8 mouse cellular contexts compared by ENCODE assay signal in the genomic region with DNA sequence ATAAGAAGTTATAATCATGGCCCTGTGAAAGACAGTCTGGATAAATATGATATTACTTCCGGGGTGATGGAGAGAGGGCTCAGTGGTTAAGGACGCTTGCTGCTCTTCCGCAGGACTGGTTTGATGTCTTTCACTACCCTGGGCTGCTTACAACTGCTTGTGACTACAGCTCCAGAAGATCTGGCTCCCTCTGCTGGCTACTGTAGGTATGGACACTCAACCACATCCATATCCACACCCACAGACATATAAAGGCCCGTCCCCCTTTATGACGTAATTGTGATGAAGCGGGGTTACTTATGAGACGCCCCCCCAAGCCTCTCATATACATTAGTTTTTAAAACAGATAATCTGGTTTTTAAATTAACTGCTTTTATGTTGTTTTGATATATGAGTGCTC. TPM values are rescaled to one million over a fixed set of nuclear protein-coding genes. Genes with fewer than 3 reads are reported as not detected.
DNase-seq lines count a peak whose midpoint lies in the region; ATAC-seq and TF ChIP-seq lines count a peak whose summit lies in the region.

No protein-coding gene starts in this region.

- H3K36me3 ChIP-seq in G1E (replicated peaks): peaks cover 97% of the 10 kb centered on the region
- peaks cover 30% of the 10 kb centered on the region; the same call in 1 of the 2 replicates for H3K36me3 ChIP-seq in forebrain, embryonic 14.5 days (ENCODE audit: control insufficient read depth, insufficient read depth, low read length)
- H3K36me3 ChIP-seq in liver, postnatal 0 days (replicated peaks; ENCODE audit: insufficient read depth, low read length): peaks cover 10% of the 10 kb centered on the region

- H3K4me3 ChIP-seq in G1E (ENCODE audit: low read depth, low read length): no peak overlapping the region
- no peak overlapping the region for H3K4me3 ChIP-seq in forebrain, embryonic 14.5 days (ENCODE audit: low read depth, low read length)
- no peak overlapping the region for H3K4me3 ChIP-seq in liver, postnatal 0 days (ENCODE audit: low read depth, low read length)

- TF ChIP-seq CTCF in G1E (IDR thresholded peaks at IDR 0.05; ENCODE audit: low read depth, low read length): peak; percentile 81
- TF ChIP-seq CTCF in liver, postnatal 0 days (IDR thresholded peaks at IDR 0.05; ENCODE audit: low read depth): peak; percentile 90

- DNase-seq in G1E (ENCODE audit: low spot score): peak; percentile 73
- DNase-seq in c-Kit-positive CD71-positive TER-119-positive erythroid progenitor cells, embryonic 14.5 days (ENCODE audit: low spot score): peak; percentile 79
- DNase-seq in forebrain, embryonic 14.5 days (ENCODE audit: low spot score): peak; percentile 87
- DNase-seq in heart, postnatal 36 days: peak; percentile 81 to 86
- peak; percentile 61 to 92 for DNase-seq in layer of hippocampus, adult 18-20 months (ENCODE audit: low spot score in 2 of 2)
- DNase-seq in liver, postnatal 0 days: peak; percentile 86
- DNase-seq in thymus, postnatal 14 days: peak; percentile 77

- no peak for TF ChIP-seq EP300 in liver, postnatal 0 days (IDR thresholded peaks at IDR 0.05; ENCODE audit: low read depth)

- peaks cover 6% of the 10 kb centered on the region; the same call in 1 of the 2 replicates for H3K4me1 ChIP-seq in G1E (ENCODE audit: insufficient read depth, low read depth, low read length)
- H3K4me1 ChIP-seq in forebrain, embryonic 14.5 days (ENCODE audit: control insufficient read depth, insufficient read depth, low read length): peaks cover 11% of the 10 kb centered on the region
- H3K4me1 ChIP-seq in liver, postnatal 0 days (ENCODE audit: insufficient read depth): peaks cover 5% of the 10 kb centered on the region

- H3K9ac ChIP-seq in forebrain, embryonic 14.5 days (ENCODE audit: low read length): no peak overlapping the region
- H3K9ac ChIP-seq in liver, postnatal 0 days (replicated peaks): no peak overlapping the region

- intact Hi-C loops in heart, postnatal 36 days (cut with DNase I): loop anchor here (2.0 to 10.0 kb wide), 4 partner anchors 72 to 403 kb away; no protein-coding TSS in a partner anchor

- H3K27ac ChIP-seq in forebrain, embryonic 14.5 days (ENCODE audit: low read depth, low read length): no peak overlapping the region
- H3K27ac ChIP-seq in liver, postnatal 0 days (ENCODE audit: low read depth): 0 out of 2 replicates have a peak overlapping the region, but pooled peaks have one; percentile 94

- no peaks in the 10 kb centered on the region for H3K9me3 ChIP-seq in G1E (replicated peaks)
- no peaks in the 10 kb centered on the region for H3K9me3 ChIP-seq in forebrain, embryonic 14.5 days (replicated peaks; ENCODE audit: control insufficient read depth, low read length)
- H3K9me3 ChIP-seq in liver, postnatal 0 days (ENCODE audit: low read length): no peaks in the 10 kb centered on the region

- peak; percentile 57 for ATAC-seq in G1E (ENCODE audit: extremely low read depth, insufficient number of reproducible peaks, low FRiP score, poor library complexity, severe bottlenecking)
- ATAC-seq in forebrain, embryonic 14.5 days: peak; percentile 58
- peak; percentile 81 for ATAC-seq in liver, postnatal 0 days
- peak; percentile 90 for ATAC-seq in neutrophil, adult 5-6 weeks (ENCODE audit: extremely low read depth, insufficient number of reproducible peaks, low FRiP score, poor library complexity, severe bottlenecking)

- no peak overlapping the region for H3K4me2 ChIP-seq in forebrain, embryonic 14.5 days (ENCODE audit: low read length)
- H3K4me2 ChIP-seq in liver, postnatal 0 days (ENCODE audit: low read depth, low read length): no peak overlapping the region

- 40% methylated on average over 7 of the region's 7 CpGs for WGBS in forebrain, embryonic 14.5 days
- 39% methylated on average over 7 of the region's 7 CpGs for WGBS in liver, postnatal 0 days (ENCODE audit: insufficient replicate concordance)

- H3K27me3 ChIP-seq in G1E (ENCODE audit: insufficient read depth, low read length): no peaks in the 10 kb centered on the region
- no peaks in the 10 kb centered on the region for H3K27me3 ChIP-seq in forebrain, embryonic 14.5 days (replicated peaks; ENCODE audit: control insufficient read depth, insufficient read depth, low read length)
- H3K27me3 ChIP-seq in liver, postnatal 0 days (ENCODE audit: insufficient read depth, low read length): no peaks in the 10 kb centered on the region

RNA-seq across cellular contexts. Expression of gene Fxn, which starts 15.4 kb away (rescaled TPM):
- total RNA-seq in G1E (2014; fragmentation: Nextera tagmentation): 50.3 and 54.0 TPM in 2 replicates
- total RNA-seq in G1E (2017): 23.8 and 24.3 TPM in 2 replicates
- polyA plus RNA-seq in G1E (2012): 116 and 142 TPM in 2 replicates
- 40.5 and 47.9 TPM in 2 replicates for polyA plus RNA-seq in forebrain, embryonic 14.5 days (2014; fragmentation: Nextera tagmentation; extraction: Ambion mirVana)
- total RNA-seq in heart, postnatal 36 days (2021): 10 to 100 TPM; 27.7 to 32.7 TPM
- 1 to 10 TPM; 6.9 to 9.5 TPM for total RNA-seq in layer of hippocampus, adult 18-20 months (2021)
- 34.2 and 34.8 TPM in 2 replicates for polyA plus RNA-seq in liver, postnatal 0 days (2015; fragmentation: Nextera tagmentation; extraction: Ambion mirVana)
- 4.5 and 6.4 TPM in 2 replicates for total RNA-seq in neutrophil, adult 5-6 weeks (2017)

RNA-seq across cellular contexts. Expression of gene Tjp2, which starts 40.2 kb away (rescaled TPM):
- total RNA-seq in G1E (2014; fragmentation: Nextera tagmentation) (not detected in 2 replicates), G1E (2017) (0.06 and 0.11 TPM in 2 replicates)
- 0.02 and 0.03 TPM in 2 replicates for polyA plus RNA-seq in G1E (2012)
- 9.0 and 11.6 TPM in 2 replicates for polyA plus RNA-seq in forebrain, embryonic 14.5 days (2014; fragmentation: Nextera tagmentation; extraction: Ambion mirVana)
- total RNA-seq in heart, postnatal 36 days (2021): 10 to 100 TPM; 18.2 to 21.3 TPM
- 10 to 100 TPM; 21.8 to 23.2 TPM for total RNA-seq in layer of hippocampus, adult 18-20 months (2021)
- 3.5 and 4.1 TPM in 2 replicates for polyA plus RNA-seq in liver, postnatal 0 days (2015; fragmentation: Nextera tagmentation; extraction: Ambion mirVana)
- total RNA-seq in neutrophil, adult 5-6 weeks (2017): 1.8 and 2.8 TPM in 2 replicates
